In the genomic region with DNA sequence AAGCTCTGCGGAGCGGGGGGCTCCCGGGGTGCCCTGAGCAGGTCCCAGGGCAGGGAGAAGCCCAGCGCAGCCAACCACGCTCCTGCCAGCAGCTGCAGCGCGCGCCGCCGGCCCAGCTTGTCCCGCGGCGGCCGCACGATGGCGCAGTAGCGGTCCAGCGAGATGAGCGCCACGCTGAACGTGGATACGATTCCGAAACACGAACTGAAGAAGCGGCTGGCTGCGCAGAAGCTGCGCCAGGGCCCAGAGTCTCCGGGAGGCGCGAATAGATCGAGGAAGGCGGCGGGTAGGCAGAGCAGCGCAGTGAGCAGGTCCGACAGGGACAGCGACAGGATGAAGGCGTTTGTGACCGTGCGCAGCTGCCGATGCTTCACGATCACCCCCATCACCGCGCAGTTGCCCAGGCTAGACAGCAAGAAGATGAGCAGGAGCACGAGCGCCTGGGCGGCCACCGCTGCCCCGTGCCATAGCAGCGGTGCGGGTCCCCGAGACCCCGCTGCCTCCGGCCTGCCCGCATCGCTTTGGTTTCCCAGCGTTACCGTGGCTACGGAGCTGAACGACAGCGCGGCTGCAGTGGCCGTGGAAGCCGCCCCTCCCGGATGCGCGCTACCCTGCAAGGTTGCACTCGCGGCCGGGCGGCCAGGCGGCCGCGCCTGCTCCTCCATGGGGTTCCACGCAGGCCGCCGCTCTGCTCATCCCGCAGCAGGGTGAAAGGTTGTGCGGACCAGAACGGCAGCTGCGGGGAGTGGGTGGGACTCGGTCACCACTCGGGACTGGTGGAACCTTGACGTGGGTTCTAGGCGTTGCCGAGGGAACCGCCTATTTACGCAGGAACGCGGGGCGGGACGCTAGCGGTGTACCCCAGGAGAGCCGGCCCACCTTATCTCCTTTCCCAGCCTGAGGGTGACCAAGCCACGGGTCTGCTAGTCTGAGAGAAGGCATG, we compare ENCODE assay signal across 8 mouse cellular contexts. TPM values are rescaled to one million over a fixed set of nuclear protein-coding genes. Genes with fewer than 3 reads are reported as not detected.
DNase-seq lines count a peak whose midpoint lies in the region; ATAC-seq and TF ChIP-seq lines count a peak whose summit lies in the region.

A gene (minus strand): TSS at position 799 of the 943 bp plus-strand sequence.

- H3K4me3 ChIP-seq in hindbrain, embryonic 12.5 days = peak within 1 kb of the TSS; percentile 72
- peak within 1 kb of the TSS; percentile 55 for H3K4me3 ChIP-seq in lung, postnatal 0 days (ENCODE audit: low read depth, low read length)

- H3K4me2 ChIP-seq in hindbrain, embryonic 12.5 days (replicated peaks) = peak within 1 kb of the TSS; percentile 83
- peak within 1 kb of the TSS; percentile 92 for H3K4me2 ChIP-seq in lung, postnatal 0 days (replicated peaks; ENCODE audit: low read depth, low read length)

- no peak for TF ChIP-seq EP300 in lung, postnatal 0 days (IDR thresholded peaks at IDR 0.05)

- H3K36me3 ChIP-seq in hindbrain, embryonic 12.5 days = 0 out of 2 replicates have a peak, but pooled peaks cover 6% of the 10 kb centered on the region
- no peaks in the 10 kb centered on the region for H3K36me3 ChIP-seq in lung, postnatal 0 days (ENCODE audit: insufficient read depth, low read length)

- no peaks in the 10 kb centered on the region for H3K9me3 ChIP-seq in hindbrain, embryonic 12.5 days (replicated peaks)
- no peaks in the 10 kb centered on the region for H3K9me3 ChIP-seq in lung, postnatal 0 days (ENCODE audit: low read length)

- peak; percentile 91 for ATAC-seq in hindbrain, embryonic 12.5 days (ENCODE audit: low FRiP score)
- peak; percentile 91 for ATAC-seq in lung, postnatal 0 days

- peak; percentile 90 for TF ChIP-seq CTCF in lung, postnatal 0 days (IDR thresholded peaks at IDR 0.05)

- peak within 1 kb of the TSS; percentile 77 for H3K27ac ChIP-seq in hindbrain, embryonic 12.5 days
- H3K27ac ChIP-seq in lung, postnatal 0 days (ENCODE audit: low read length) = no peak within 1 kb of the TSS

- peak; percentile 89 for DNase-seq in Muller cell, postnatal 12 days (ENCODE audit: inconsistent ontology term)
- DNase-seq in cerebellum, adult 9-11 months = peak; percentile 85
- DNase-seq in frontal cortex, postnatal 14 days (ENCODE audit: low spot score in 2 of 2) = peak; percentile 76 to 85
- peak; percentile 87 to 89 for DNase-seq in layer of hippocampus, postnatal 14 days (ENCODE audit: low spot score in 2 of 2)
- peak; percentile 89 for DNase-seq in lung, postnatal 0 days (ENCODE audit: low spot score)
- DNase-seq in ovary, adult 18-20 months (ENCODE audit: low spot score) = peak; percentile 65
- DNase-seq in thymus, adult 18-20 months = peak; percentile 30 to 49

- peaks cover 8% of the 10 kb centered on the region for H3K4me1 ChIP-seq in hindbrain, embryonic 12.5 days
- peaks cover 9% of the 10 kb centered on the region for H3K4me1 ChIP-seq in lung, postnatal 0 days (ENCODE audit: insufficient read depth, low read depth, low read length)

- WGBS in hindbrain, embryonic 12.5 days = under 1% methylated on average over 93 of the region's 94 CpGs
- WGBS in lung, postnatal 0 days = 2% methylated on average over 88 of the region's 94 CpGs

- peak within 1 kb of the TSS; percentile 76 for H3K9ac ChIP-seq in hindbrain, embryonic 12.5 days
- no peak within 1 kb of the TSS for H3K9ac ChIP-seq in lung, postnatal 0 days (replicated peaks; ENCODE audit: low read depth)

- H3K27me3 ChIP-seq in hindbrain, embryonic 12.5 days = peaks cover 12% of the 10 kb centered on the region
- H3K27me3 ChIP-seq in lung, postnatal 0 days (replicated peaks; ENCODE audit: insufficient read depth, low read length) = peaks cover 14% of the 10 kb centered on the region; the same call in 1 of the 2 replicates

RNA-seq across cellular contexts. Expression of the gene that starts here (rescaled TPM):
- polyA plus RNA-seq in hindbrain, embryonic 12.5 days (2016; fragmentation: Nextera tagmentation; extraction: Ambion mirVana) = 1.7 and 2.2 TPM in 2 replicates
- total RNA-seq in layer of hippocampus, postnatal 14 days (2021) = 10 to 100 TPM; 13.5 to 13.8 TPM
- 0.49 and 0.55 TPM in 2 replicates for polyA plus RNA-seq in lung, postnatal 0 days (2015; fragmentation: Nextera tagmentation; extraction: Ambion mirVana)

Comparison
In these comparisons a context has a peak if more than half of its experiments do, and no peak if none do; other contexts are left out.
1. Peak in DNase-seq, ATAC-seq, H3K4me3 ChIP-seq and H3K4me2 ChIP-seq in lung, postnatal 0 days; RNA of the gene not detected or under 1 TPM.